ENCODE assay signal across 9 mouse cellular contexts in the genomic region with DNA sequence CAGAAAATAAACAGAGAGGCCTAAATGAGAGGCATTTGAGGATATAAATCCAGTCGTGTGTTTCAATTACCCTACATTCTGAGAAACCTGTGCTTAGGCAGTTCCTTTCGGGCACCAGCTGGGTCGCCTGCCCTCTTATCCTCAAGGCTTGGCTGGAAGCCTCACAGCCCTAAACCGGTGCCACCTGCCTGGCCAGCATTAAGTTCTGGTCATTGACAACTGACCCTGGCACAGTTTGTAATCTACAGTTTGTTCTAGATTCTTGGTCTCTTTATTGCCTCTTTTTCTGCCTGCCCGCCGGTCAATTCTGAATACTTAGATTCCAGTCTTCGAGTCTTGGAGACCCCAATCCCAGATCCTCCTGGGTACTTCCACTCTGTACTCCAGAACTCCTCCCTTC. TPM values are rescaled to one million over a fixed set of nuclear protein-coding genes. Genes with fewer than 3 reads are reported as not detected.
DNase-seq lines count a peak whose midpoint lies in the region; ATAC-seq and TF ChIP-seq lines count a peak whose summit lies in the region.
"Had no signal": no experiment of that assay in that cellular context is flagged by ENCODE, and none has a peak within 500 bp of the region (broad histone marks: within the 10 kb centered on the region; RNA-seq: fewer than 3 reads in every experiment).

No protein-coding gene starts in this region.

- H3K9ac ChIP-seq in MEL (ENCODE audit: control insufficient read depth, low read depth, low read length, poor library complexity, severe bottlenecking) = peak overlapping the region; percentile 97
- H3K9ac ChIP-seq in hindbrain, embryonic 14.5 days = peak overlapping the region; percentile 80
- peak overlapping the region; percentile 90 for H3K9ac ChIP-seq in liver, embryonic 12.5 days
- H3K9ac ChIP-seq in stomach, embryonic 15.5 days = peak overlapping the region; percentile 53; the same call in 1 of the 2 replicates

- peak overlapping the region; percentile 58 to 89 for H3K4me3 ChIP-seq in MEL (ENCODE audit: control insufficient read depth in 1 of 2, insufficient read depth in 1 of 2, low read depth in 2 of 2, low read length in 2 of 2)
- H3K4me3 ChIP-seq in hindbrain, embryonic 14.5 days (replicated peaks; ENCODE audit: low read length) = peak overlapping the region; percentile 64
- peak overlapping the region; percentile 74 for H3K4me3 ChIP-seq in liver, embryonic 12.5 days
- H3K4me3 ChIP-seq in stomach, embryonic 15.5 days (replicated peaks) = peak overlapping the region; percentile 62

- H3K4me1 ChIP-seq in MEL (ENCODE audit: control insufficient read depth in 1 of 2, insufficient read depth in 2 of 2, low read length in 2 of 2) = peaks cover 0 to 15% of the 10 kb centered on the region in 2 experiments; a peak in 2 of 4 replicates
- H3K4me1 ChIP-seq in hindbrain, embryonic 14.5 days (replicated peaks; ENCODE audit: control insufficient read depth, insufficient read depth, low read length) = 0 out of 2 replicates have a peak, but pooled peaks cover 9% of the 10 kb centered on the region
- H3K4me1 ChIP-seq in liver, embryonic 12.5 days = peaks cover 47% of the 10 kb centered on the region
- H3K4me1 ChIP-seq in stomach, embryonic 15.5 days = peaks cover 26% of the 10 kb centered on the region

- peak overlapping the region; percentile 71 for H3K27ac ChIP-seq in MEL (ENCODE audit: control insufficient read depth, low read depth, low read length)
- no peak overlapping the region for H3K27ac ChIP-seq in hindbrain, embryonic 14.5 days
- peak overlapping the region; percentile 83; the same call in 1 of the 2 replicates for H3K27ac ChIP-seq in liver, embryonic 12.5 days
- H3K27ac ChIP-seq in stomach, embryonic 15.5 days = peak overlapping the region; percentile 74; the same call in 1 of the 2 replicates

- no peaks in the 10 kb centered on the region for H3K27me3 ChIP-seq in MEL (ENCODE audit: control insufficient read depth in 1 of 2, insufficient read depth in 2 of 2, low read length in 2 of 2)
- no peaks in the 10 kb centered on the region for H3K27me3 ChIP-seq in hindbrain, embryonic 14.5 days (ENCODE audit: control insufficient read depth, insufficient read depth, low read length)
- H3K27me3 ChIP-seq in liver, embryonic 12.5 days (replicated peaks) = no peaks in the 10 kb centered on the region
- no peaks in the 10 kb centered on the region for H3K27me3 ChIP-seq in stomach, embryonic 15.5 days (replicated peaks)

- ATAC-seq in hindbrain, embryonic 14.5 days (ENCODE audit: low FRiP score) = no peak
- no peak for ATAC-seq in liver, embryonic 12.5 days
- ATAC-seq in stomach, embryonic 15.5 days (ENCODE audit: insufficient read depth, low FRiP score, low read depth) = no peak
- no peak for ATAC-seq in granulocyte monocyte progenitor cell, adult 5-6 weeks (replicated peaks; ENCODE audit: poor library complexity, severe bottlenecking)

- H3K79me2 ChIP-seq in MEL (ENCODE audit: control insufficient read depth, insufficient read depth, low read length, poor library complexity) = peaks cover 15% of the 10 kb centered on the region

- TF ChIP-seq CTCF in MEL (IDR thresholded peaks at IDR 0.05 in 2 of 3, conservative IDR thresholded peaks at IDR 0.05 in 1 of 3; ENCODE audit: control insufficient read depth in 1 of 3, insufficient read depth in 1 of 3, low read depth in 2 of 3, low read length in 3 of 3, poor library complexity in 1 of 3, severe bottlenecking in 1 of 3) = no peak

- H3K4me2 ChIP-seq in hindbrain, embryonic 14.5 days (replicated peaks) = peak overlapping the region; percentile 70
- H3K4me2 ChIP-seq in liver, embryonic 12.5 days = peak overlapping the region; percentile 95
- H3K4me2 ChIP-seq in stomach, embryonic 15.5 days = peak overlapping the region; percentile 64

- peak; percentile 90 for DNase-seq in heart, adult 11 months
- no peak for DNase-seq in heart, adult 18-20 months
- DNase-seq in MEL (ENCODE audit: low read depth, low spot score) = peak; percentile 46
- DNase-seq in hindbrain, embryonic 14.5 days (ENCODE audit: low spot score) = no peak
- no peak for DNase-seq in adrenal gland, adult 18-20 months (ENCODE audit: low spot score in 2 of 2)

- H3K9me3 ChIP-seq in MEL (replicated peaks; ENCODE audit: insufficient read depth, low read length) = no peaks in the 10 kb centered on the region
- no peaks in the 10 kb centered on the region for H3K9me3 ChIP-seq in hindbrain, embryonic 14.5 days (ENCODE audit: control insufficient read depth, low read length)
- no peaks in the 10 kb centered on the region for H3K9me3 ChIP-seq in liver, embryonic 12.5 days (replicated peaks)
- no peaks in the 10 kb centered on the region for H3K9me3 ChIP-seq in stomach, embryonic 15.5 days

- peaks cover 0 to 10% of the 10 kb centered on the region in 2 experiments; a peak in 2 of 4 replicates for H3K36me3 ChIP-seq in MEL (ENCODE audit: control insufficient read depth in 1 of 2, insufficient read depth in 2 of 2, low read length in 2 of 2)
- no peaks in the 10 kb centered on the region for H3K36me3 ChIP-seq in hindbrain, embryonic 14.5 days (replicated peaks; ENCODE audit: control insufficient read depth, insufficient read depth)
- H3K36me3 ChIP-seq in liver, embryonic 12.5 days = peaks cover 21% of the 10 kb centered on the region
- H3K36me3 ChIP-seq in stomach, embryonic 15.5 days = no peaks in the 10 kb centered on the region

- TF ChIP-seq EP300 in MEL (IDR thresholded peaks at IDR 0.05; ENCODE audit: low read depth in 1 of 2, low read length in 2 of 2) = no peak

- TF ChIP-seq POLR2A in MEL (IDR thresholded peaks at IDR 0.05; ENCODE audit: control insufficient read depth in 1 of 2, insufficient read depth in 1 of 2, low read depth in 1 of 2, low read length in 2 of 2, poor library complexity in 1 of 2) = no peak

- no peak for TF ChIP-seq RAD21 in MEL (IDR thresholded peaks at IDR 0.05; ENCODE audit: low read depth, low read length)

- WGBS in hindbrain, embryonic 14.5 days = 24% methylated on average over 7 of the region's 7 CpGs
- WGBS in liver, embryonic 12.5 days (ENCODE audit: insufficient replicate concordance) = 12% methylated on average over 7 of the region's 7 CpGs
- 11% methylated on average over 7 of the region's 7 CpGs for WGBS in stomach, embryonic 15.5 days

RNA-seq across cellular contexts. Expression of gene Fpgs, which starts 10.7 kb away (rescaled TPM):
- total RNA-seq in heart, adult 18-20 months (2021) = 1 to 10 TPM; 4.4 to 5.0 TPM
- total RNA-seq in MEL (2012; rRNA removed) = 32.5 and 40.0 TPM in 2 replicates
- polyA plus RNA-seq in MEL (2012; ENCODE audit: insufficient read depth in 1 of 2, insufficient read length in 2 of 2, low read depth in 1 of 2, low replicate concordance in 2 of 2, missing spikeins in 1 of 2) = 10 to 100 TPM in 1 of 2 experiments, not detected in 1; 73.9 TPM
- polyA plus RNA-seq in hindbrain, embryonic 14.5 days (2014; fragmentation: Nextera tagmentation; extraction: Ambion mirVana) = 14.8 and 16.3 TPM in 2 replicates
- polyA plus RNA-seq in liver, embryonic 12.5 days (2016; fragmentation: Nextera tagmentation; extraction: Ambion mirVana) = 32.8 and 35.8 TPM in 2 replicates
- 33.8 and 34.1 TPM in 2 replicates for polyA plus RNA-seq in stomach, embryonic 15.5 days (2015; fragmentation: Nextera tagmentation; extraction: Ambion mirVana)
- total RNA-seq in adrenal gland, adult 18-20 months (2021) = 10 to 100 TPM in 1 of 2 experiments, 1 to 10 TPM in 1; 8.2 to 10.3 TPM
- 24.2 and 34.0 TPM in 2 replicates for total RNA-seq in granulocyte monocyte progenitor cell, adult 5-6 weeks (2014; fragmentation: Nextera tagmentation)
- total RNA-seq in granulocyte monocyte progenitor cell, adult 5-6 weeks (2017) = 19.0 and 20.7 TPM in 2 replicates

RNA-seq across cellular contexts. Expression of gene Cdk9, which starts 19.6 kb away (rescaled TPM):
- total RNA-seq in heart, adult 18-20 months (2021) = 10 to 100 TPM; 22.4 to 24.1 TPM
- total RNA-seq in MEL (2012; rRNA removed) = 30.9 and 37.7 TPM in 2 replicates
- polyA plus RNA-seq in MEL (2012; ENCODE audit: insufficient read depth in 1 of 2, insufficient read length in 2 of 2, low read depth in 1 of 2, low replicate concordance in 2 of 2, missing spikeins in 1 of 2) = 100 to 1,000 TPM in 1 of 2 experiments, not detected in 1; 125 TPM
- polyA plus RNA-seq in hindbrain, embryonic 14.5 days (2014; fragmentation: Nextera tagmentation; extraction: Ambion mirVana) = 59.7 and 61.6 TPM in 2 replicates
- polyA plus RNA-seq in liver, embryonic 12.5 days (2016; fragmentation: Nextera tagmentation; extraction: Ambion mirVana) = 85.3 and 86.1 TPM in 2 replicates
- 89.8 and 91.4 TPM in 2 replicates for polyA plus RNA-seq in stomach, embryonic 15.5 days (2015; fragmentation: Nextera tagmentation; extraction: Ambion mirVana)
- 10 to 100 TPM; 73.2 to 87.4 TPM for total RNA-seq in adrenal gland, adult 18-20 months (2021)
- 89.5 and 102 TPM in 2 replicates for total RNA-seq in granulocyte monocyte progenitor cell, adult 5-6 weeks (2014; fragmentation: Nextera tagmentation)
- total RNA-seq in granulocyte monocyte progenitor cell, adult 5-6 weeks (2017) = 44.8 and 54.3 TPM in 2 replicates

RNA-seq across cellular contexts. Expression of gene Sh2d3c, which starts 27.6 kb away (rescaled TPM):
- 10 to 100 TPM; 23.1 to 30.8 TPM for total RNA-seq in heart, adult 18-20 months (2021)
- total RNA-seq in MEL (2012; rRNA removed) = 0.19 and 0.26 TPM in 2 replicates
- polyA plus RNA-seq in MEL (2012; ENCODE audit: insufficient read depth in 1 of 2, insufficient read length in 2 of 2, low read depth in 1 of 2, low replicate concordance in 2 of 2, missing spikeins in 1 of 2) = under 1 TPM in 1 of 2 experiments, not detected in 1; 0.43 TPM
- 43.5 and 47.9 TPM in 2 replicates for polyA plus RNA-seq in hindbrain, embryonic 14.5 days (2014; fragmentation: Nextera tagmentation; extraction: Ambion mirVana)
- 9.7 and 10.1 TPM in 2 replicates for polyA plus RNA-seq in liver, embryonic 12.5 days (2016; fragmentation: Nextera tagmentation; extraction: Ambion mirVana)
- polyA plus RNA-seq in stomach, embryonic 15.5 days (2015; fragmentation: Nextera tagmentation; extraction: Ambion mirVana) = 26.2 and 28.6 TPM in 2 replicates
- total RNA-seq in adrenal gland, adult 18-20 months (2021) = 10 to 100 TPM; 11.6 to 14.9 TPM
- 14.3 and 17.6 TPM in 2 replicates for total RNA-seq in granulocyte monocyte progenitor cell, adult 5-6 weeks (2014; fragmentation: Nextera tagmentation)
- 11.2 and 12.7 TPM in 2 replicates for total RNA-seq in granulocyte monocyte progenitor cell, adult 5-6 weeks (2017)

RNA-seq across cellular contexts. Expression of gene Eng, which starts 46.9 kb away (rescaled TPM):
- 100 to 1,000 TPM in 1 of 2 experiments, 10 to 100 TPM in 1; 95.1 to 106 TPM for total RNA-seq in heart, adult 18-20 months (2021)
- 0.33 and 0.73 TPM in 2 replicates for total RNA-seq in MEL (2012; rRNA removed)
- 1 to 10 TPM in 1 of 2 experiments, not detected in 1; 1.0 TPM for polyA plus RNA-seq in MEL (2012; ENCODE audit: insufficient read depth in 1 of 2, insufficient read length in 2 of 2, low read depth in 1 of 2, low replicate concordance in 2 of 2, missing spikeins in 1 of 2)
- polyA plus RNA-seq in hindbrain, embryonic 14.5 days (2014; fragmentation: Nextera tagmentation; extraction: Ambion mirVana) = 28.1 and 30.5 TPM in 2 replicates
- polyA plus RNA-seq in liver, embryonic 12.5 days (2016; fragmentation: Nextera tagmentation; extraction: Ambion mirVana) = 32.4 and 35.4 TPM in 2 replicates
- 59.6 and 65.3 TPM in 2 replicates for polyA plus RNA-seq in stomach, embryonic 15.5 days (2015; fragmentation: Nextera tagmentation; extraction: Ambion mirVana)
- total RNA-seq in adrenal gland, adult 18-20 months (2021) = 10 to 100 TPM; 77.1 to 81.3 TPM
- 11.0 and 28.9 TPM in 2 replicates for total RNA-seq in granulocyte monocyte progenitor cell, adult 5-6 weeks (2014; fragmentation: Nextera tagmentation)
- total RNA-seq in granulocyte monocyte progenitor cell, adult 5-6 weeks (2017) = 4.0 and 6.0 TPM in 2 replicates
- total RNA-seq: neutrophil, adult 5-6 weeks had no signal

RNA-seq across cellular contexts. Expression of gene 6330409D20Rik, which starts 47.5 kb away (rescaled TPM):
- total RNA-seq in heart, adult 18-20 months (2021) = not detected
- total RNA-seq in MEL (2012; rRNA removed) = not detected in 2 replicates
- not detected for polyA plus RNA-seq in MEL (2012; ENCODE audit: insufficient read depth in 1 of 2, insufficient read length in 2 of 2, low read depth in 1 of 2, low replicate concordance in 2 of 2, missing spikeins in 1 of 2)
- 3.8 and 4.5 TPM in 2 replicates for polyA plus RNA-seq in hindbrain, embryonic 14.5 days (2014; fragmentation: Nextera tagmentation; extraction: Ambion mirVana)
- not detected in 2 replicates for polyA plus RNA-seq in liver, embryonic 12.5 days (2016; fragmentation: Nextera tagmentation; extraction: Ambion mirVana)
- polyA plus RNA-seq in stomach, embryonic 15.5 days (2015; fragmentation: Nextera tagmentation; extraction: Ambion mirVana) = 0.27 and 0.45 TPM in 2 replicates
- total RNA-seq in adrenal gland, adult 18-20 months (2021) = not detected
- not detected in 2 replicates for total RNA-seq in granulocyte monocyte progenitor cell, adult 5-6 weeks (2014; fragmentation: Nextera tagmentation)
- not detected in 2 replicates for total RNA-seq in granulocyte monocyte progenitor cell, adult 5-6 weeks (2017)
- total RNA-seq: neutrophil, adult 5-6 weeks had no signal

Comparison
In these comparisons a context has a peak if more than half of its experiments do, and no peak if none do; other contexts are left out.
1. DNase-seq: peak in heart, adult 11 months (single experiment) and MEL (single experiment); none in heart, adult 18-20 months (0 of 2), hindbrain, embryonic 14.5 days (single experiment) and adrenal gland, adult 18-20 months (0 of 2).
2. Peak in every context shown above with its lines, with median percentiles within 50 percentile points of each other: H3K4me3 ChIP-seq, H3K9ac ChIP-seq and H3K4me2 ChIP-seq.